Mouse (Mus musculus) heart, embryonic 12.5 days (tissue): ENCODE data around the gene Alad. TPM values are rescaled to one million over a fixed set of nuclear protein-coding genes. Genes with fewer than 3 reads are reported as not detected.
"Not testable (repeated sequence)": the region's sequence is repeated elsewhere in the genome, so short reads cannot be mapped to it uniquely, and the experiment has no call there.

Source experiments
- ATAC-seq: fragments of 200-750 bp; cut with Nextera tagmentation; 2 replicates; pipeline ENCODE4 v1.8.0; 2017; ENCODE audit warnings: moderate TSS enrichment, moderate library complexity; ENCODE audit not compliant: insufficient number of reproducible peaks, low FRiP score
- H3K27ac ChIP-seq: fragments of 300-500 bp; sonication (generic); 2 replicates; pipeline ENCODE4 v1.5.1; 2016; ENCODE audit warnings: mild to moderate bottlenecking, moderate library complexity; ENCODE audit not compliant: poor library complexity, severe bottlenecking
- H3K27me3 ChIP-seq: fragments of 300-500 bp; sonication (generic); replicated peaks from 2 replicates; pipeline ENCODE4 v1.6.1; 2016; ENCODE audit warnings: mild to moderate bottlenecking, moderate library complexity
- H3K36me3 ChIP-seq: fragments of 300-500 bp; sonication (generic); 2 replicates; pipeline ENCODE4 v1.6.1; 2016; ENCODE audit warnings: mild to moderate bottlenecking, moderate library complexity
- H3K4me1 ChIP-seq: fragments of 300-500 bp; sonication (generic); replicated peaks from 2 replicates; pipeline ENCODE4 v1.6.1; 2016; ENCODE audit warnings: mild to moderate bottlenecking
- H3K4me2 ChIP-seq: fragments of 300-500 bp; sonication (generic); 2 replicates; pipeline ENCODE4 v1.6.1; 2016; ENCODE audit warnings: mild to moderate bottlenecking, moderate library complexity
- H3K4me3 ChIP-seq: fragments of 300-500 bp; sonication (generic); 2 replicates; pipeline ENCODE4 v1.5.1; 2016; ENCODE audit warnings: mild to moderate bottlenecking
- H3K9ac ChIP-seq: fragments of 300-500 bp; sonication (generic); 2 replicates; pipeline ENCODE4 v1.6.1; 2016; ENCODE audit warnings: mild to moderate bottlenecking, moderate library complexity
- H3K9me3 ChIP-seq: fragments of 300-500 bp; sonication (generic); replicated peaks from 2 replicates; pipeline ENCODE4 v1.6.1; 2016; ENCODE audit warnings: mild to moderate bottlenecking, moderate library complexity
- WGBS: fragments of 180-500 bp; shearing (Covaris S2); methylation state at CpG from one replicate; pipeline ENCODE4 v1.1.7; 2016; 5-methylcytosine and 5-hydroxymethylcytosine counted together
- polyA plus RNA-seq: library from polyadenylated mRNA; unstranded; fragments of >200 nt; fragmentation: Nextera tagmentation; extraction: Ambion mirVana; gene quantifications from 2 replicates; pipeline ENCODE4 v1.2.1, GENCODE M21; 2016

Alad gene
- polyA plus RNA-seq, 1 experiment from 2014 or later = 80.0 TPM

GRCm38 (mm10) chr4:62485450-62486161 lies 34.1 kb downstream of the Alad start:
- Histone ChIP-seq H3K4me3 (no peak overlapping the region), H3K27ac (no peak overlapping the region), H3K9me3 (no peaks in the 10 kb centered on the region), H3K4me1 (no peaks in the 10 kb centered on the region), H3K4me2 (no peak overlapping the region), H3K9ac (no peak overlapping the region), H3K36me3 (no peaks in the 10 kb centered on the region), H3K27me3 (peaks cover 13% of the 10 kb centered on the region; the same call in 1 of the 2 replicates)
- ATAC-seq = no peak
- WGBS = 81% methylated on average over 8 of the region's 8 CpGs

GRCm38 (mm10) chr4:62484928-62485327 lies 34.8 kb downstream of the Alad start:
- Histone ChIP-seq H3K36me3 (no peaks in the 10 kb centered on the region), H3K4me1 (peaks cover 1% of the 10 kb centered on the region; the same call in 1 of the 2 replicates), H3K27me3 (peaks cover 19% of the 10 kb centered on the region; the same call in 1 of the 2 replicates), H3K9ac (no peak overlapping the region), H3K9me3 (no peaks in the 10 kb centered on the region), H3K4me2 (no peak overlapping the region), H3K27ac (no peak overlapping the region), H3K4me3 (no peak overlapping the region)
- WGBS = 73% methylated on average over 3 of the region's 3 CpGs
- no peak for ATAC-seq

- Histone ChIP-seq H3K4me3 (no peak overlapping the region), H3K27me3 (peaks cover 37% of the 10 kb centered on the region), H3K4me2 (peak overlapping the region; percentile 94; the same call in 1 of the 2 replicates), H3K27ac (no peak overlapping the region), H3K9ac (no peak overlapping the region), H3K4me1 (peaks cover 9% of the 10 kb centered on the region), H3K36me3 (no peaks in the 10 kb centered on the region), H3K9me3 (no peaks in the 10 kb centered on the region)
- ATAC-seq = no peak; the same call in 1 of the 2 replicates
- 47% methylated on average over 10 of the region's 10 CpGs for WGBS
These were observed 38.8 kb downstream of the Alad start for GRCm38 (mm10) chr4:62480709-62481605.

- H3K27me3 ChIP-seq = peaks cover 37% of the 10 kb centered on the region
- ATAC-seq = peak; percentile 78
- peak within 1 kb of the TSS; percentile 94 for H3K4me2 ChIP-seq
- no peak within 1 kb of the TSS for H3K27ac ChIP-seq
- H3K9ac ChIP-seq = peak within 1 kb of the TSS; percentile 39; the same call in 1 of the 2 replicates
- WGBS = 3% methylated on average over 70 of the region's 71 CpGs
- H3K36me3 ChIP-seq = no peaks in the 10 kb centered on the region
- peak within 1 kb of the TSS; percentile 55 for H3K4me3 ChIP-seq
- H3K4me1 ChIP-seq = peaks cover 9% of the 10 kb centered on the region
- no peaks in the 10 kb centered on the region for H3K9me3 ChIP-seq
These were observed 39.6 kb downstream of the Alad start, which contains the start of gene Bspry for GRCm38 (mm10) chr4:62479937-62480708. Gene Bspry, plus strand, starts transcription at chr4:62480053.

- not testable (repeated sequence) for H3K9me3 ChIP-seq, H3K4me1 ChIP-seq, ATAC-seq, H3K27ac ChIP-seq, H3K36me3 ChIP-seq
- Histone ChIP-seq H3K4me3 (peak overlapping the region; percentile 55), H3K9ac (0 out of 2 replicates have a peak overlapping the region, but pooled peaks have one; percentile 39), H3K27me3 (peaks cover 37% of the 10 kb centered on the region), H3K4me2 (peak overlapping the region; percentile 94)
- 16% methylated on average over 11 of the region's 11 CpGs for WGBS
These were observed 40.2 kb downstream of the Alad start for GRCm38 (mm10) chr4:62479593-62479936.

GRCm38 (mm10) chr4:62477542-62478244 lies 42.0 kb downstream of the Alad start:
- Histone ChIP-seq H3K9ac (no peak overlapping the region), H3K27ac (no peak overlapping the region), H3K4me1 (peaks cover 9% of the 10 kb centered on the region), H3K36me3 (no peaks in the 10 kb centered on the region), H3K27me3 (peaks cover 37% of the 10 kb centered on the region), H3K9me3 (no peaks in the 10 kb centered on the region), H3K4me3 (no peak overlapping the region), H3K4me2 (no peak overlapping the region)
- no peak for ATAC-seq
- 74% methylated on average over 6 of the region's 6 CpGs for WGBS

GRCm38 (mm10) chr4:62475793-62476192 lies 43.9 kb downstream of the Alad start:
- Histone ChIP-seq H3K27ac (no peak overlapping the region), H3K4me1 (peaks cover 9% of the 10 kb centered on the region), H3K4me2 (no peak overlapping the region), H3K36me3 (no peaks in the 10 kb centered on the region), H3K4me3 (no peak overlapping the region), H3K9ac (no peak overlapping the region), H3K27me3 (peaks cover 25% of the 10 kb centered on the region), H3K9me3 (no peaks in the 10 kb centered on the region)
- 76% methylated on average over 6 of the region's 6 CpGs for WGBS
- ATAC-seq = no peak

GRCm38 (mm10) chr4:62475131-62475530 lies 44.6 kb downstream of the Alad start:
- no peak overlapping the region for H3K4me3 ChIP-seq
- H3K4me1 ChIP-seq = peaks cover 9% of the 10 kb centered on the region
- ATAC-seq = no peak
- WGBS = 75% methylated on average over 2 of the region's 2 CpGs
- H3K36me3 ChIP-seq = no peaks in the 10 kb centered on the region
- H3K27me3 ChIP-seq = peaks cover 20% of the 10 kb centered on the region
- no peak overlapping the region for H3K27ac ChIP-seq
- no peak overlapping the region for H3K4me2 ChIP-seq
- H3K9ac ChIP-seq = no peak overlapping the region
- H3K9me3 ChIP-seq = no peaks in the 10 kb centered on the region

GRCm38 (mm10) chr4:62472071-62472470 lies 47.6 kb downstream of the Alad start:
- no peaks in the 10 kb centered on the region for H3K36me3 ChIP-seq
- WGBS = 86% methylated on average over 2 of the region's 2 CpGs
- no peak overlapping the region for H3K4me3 ChIP-seq
- no peak overlapping the region for H3K27ac ChIP-seq
- H3K9me3 ChIP-seq = no peaks in the 10 kb centered on the region
- no peak for ATAC-seq
- H3K27me3 ChIP-seq = no peaks in the 10 kb centered on the region
- no peak overlapping the region for H3K9ac ChIP-seq
- H3K4me2 ChIP-seq = no peak overlapping the region
- no peaks in the 10 kb centered on the region for H3K4me1 ChIP-seq

GRCm38 (mm10) chr4:62470598-62471051 lies 49.1 kb downstream of the Alad start, which contains the start of gene Wdr31:
Gene Wdr31, minus strand, starts transcription at chr4:62470896.
- peak; percentile 87 for ATAC-seq
- no peaks in the 10 kb centered on the region for H3K4me1 ChIP-seq
- H3K27me3 ChIP-seq = no peaks in the 10 kb centered on the region
- H3K36me3 ChIP-seq = no peaks in the 10 kb centered on the region
- H3K9me3 ChIP-seq = no peaks in the 10 kb centered on the region
- peak within 1 kb of the TSS; percentile 64 for H3K4me3 ChIP-seq
- peak within 1 kb of the TSS; percentile 71 for H3K9ac ChIP-seq
- WGBS = 1% methylated on average over 30 of the region's 30 CpGs
- no peak within 1 kb of the TSS for H3K27ac ChIP-seq
- peak within 1 kb of the TSS; percentile 79 for H3K4me2 ChIP-seq
